Mouse (Mus musculus) erythroblast, embryonic 14.5 days (primary cell): ENCODE measurements around the gene Trappc10. TPM values are rescaled to one million over a fixed set of nuclear protein-coding genes. Genes with fewer than 3 reads are reported as not detected.

ENCODE experiments used
- H3K27me3 ChIP-seq: 2 replicates; pipeline ENCODE4 v1.6.1; 2012; ENCODE audit warnings: inconsistent platforms; ENCODE audit not compliant: control insufficient read depth
- H3K36me3 ChIP-seq: 2 replicates; pipeline ENCODE4 v1.6.1; 2012; ENCODE audit warnings: mild to moderate bottlenecking, inconsistent platforms; ENCODE audit not compliant: control insufficient read depth
- H3K4me1 ChIP-seq: 2 replicates; pipeline ENCODE4 v1.6.1; 2012; ENCODE audit warnings: inconsistent platforms; ENCODE audit not compliant: control insufficient read depth
- H3K4me3 ChIP-seq: replicated peaks from 2 replicates; pipeline ENCODE3; 2012; ENCODE audit warnings: moderate library complexity, mild to moderate bottlenecking, inconsistent platforms
- H3K9me3 ChIP-seq: 2 replicates; pipeline ENCODE4 v1.6.1; 2012; ENCODE audit warnings: low read length, inconsistent platforms, mixed read lengths; ENCODE audit not compliant: control insufficient read depth
- GATA1 ChIP-seq: IDR thresholded peaks from 2 replicates; pipeline ENCODE4 v1.6.1; 2012; ENCODE audit warnings: low read length, inconsistent platforms, mixed read lengths
- TAL1 ChIP-seq: IDR thresholded peaks from 3 replicates; pipeline ENCODE4 v1.6.1; 2012; ENCODE audit warnings: low read length, inconsistent platforms, mixed read lengths
- polyA plus RNA-seq: library from polyadenylated mRNA; stranded (reverse); fragments of >175 nt; gene quantifications from 2 replicates; pipeline ENCODE4 v1.2.3, GENCODE M21; 2012

Gene Trappc10
- polyA plus RNA-seq, 1 experiment, result 5.3 TPM

DNA sequence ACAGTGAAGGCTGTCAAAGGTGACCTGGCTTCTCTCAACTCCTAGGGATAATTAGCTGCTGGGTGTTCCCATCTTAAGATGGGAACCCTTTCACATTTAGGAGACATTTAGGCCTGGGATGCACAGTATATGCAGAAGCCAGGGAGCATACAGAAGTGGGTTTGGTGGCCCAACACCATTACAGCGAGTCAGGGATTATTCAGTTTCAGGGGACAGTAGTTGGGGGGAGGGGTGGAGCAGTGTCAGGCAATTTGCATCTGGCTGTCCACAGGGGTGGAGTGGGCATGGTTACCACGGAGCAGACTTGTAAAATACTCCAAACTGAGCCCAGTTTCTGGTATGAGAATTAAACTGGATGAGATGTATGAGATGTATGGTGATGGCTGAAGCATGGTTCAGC lies 74.0 kb downstream of the Trappc10 start:
- peaks cover 34% of the 10 kb centered on the region for H3K4me1 ChIP-seq

DNA sequence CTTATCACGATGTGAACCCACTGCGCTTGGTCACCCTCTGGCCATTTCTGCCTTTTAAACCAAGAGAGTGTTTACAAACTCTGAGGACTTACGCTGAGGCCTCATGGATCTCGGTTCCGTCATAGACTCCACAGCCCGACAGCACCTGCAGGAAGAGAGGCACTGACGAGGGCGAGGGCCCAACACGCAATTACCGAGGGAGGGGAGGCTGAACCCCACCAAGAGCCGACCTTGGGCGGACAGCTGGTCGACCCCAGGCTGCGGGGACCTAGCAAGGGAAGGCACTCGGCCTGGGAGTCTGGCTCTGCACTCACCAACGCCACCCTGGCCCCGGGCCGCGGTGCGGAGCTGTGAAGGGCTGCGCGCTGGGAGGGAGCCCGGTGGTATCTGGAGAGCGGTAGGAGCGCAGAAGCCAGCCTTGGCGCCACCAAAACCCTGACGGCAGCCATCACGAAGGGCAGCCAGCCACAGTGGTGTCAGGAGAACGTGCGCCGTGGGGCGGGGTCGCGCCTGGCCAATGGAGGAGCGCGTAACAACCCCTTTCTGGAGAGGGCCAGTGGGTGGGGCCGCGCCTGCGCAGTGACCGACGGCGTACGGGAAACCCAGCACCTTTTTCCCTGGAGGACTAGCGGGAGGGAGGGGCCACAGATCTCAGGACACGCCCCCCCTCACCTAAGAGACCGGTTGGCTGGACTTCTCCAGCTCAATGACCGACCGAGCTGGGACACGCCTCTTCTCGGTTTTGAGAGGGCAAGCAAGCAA lies 75.0 kb downstream of the Trappc10 start, which contains the start of gene D10Jhu81e:
TSS of gene D10Jhu81e (minus strand) at position 502 of the 762 bp plus-strand sequence.
- H3K4me3 ChIP-seq, result peak within 1 kb of the TSS; percentile 82
- no peaks in the 10 kb centered on the region for H3K9me3 ChIP-seq
- H3K4me1 ChIP-seq, result peaks cover 34% of the 10 kb centered on the region
- H3K36me3 ChIP-seq, result peaks cover 79% of the 10 kb centered on the region
- H3K27me3 ChIP-seq, result no peaks in the 10 kb centered on the region
- TF ChIP-seq GATA1, result no peak

More for the DNA sequence above, 74.0 kb downstream of the Trappc10 start:
- H3K4me3 ChIP-seq, result no peak overlapping the region
- H3K36me3 ChIP-seq, result peaks cover 79% of the 10 kb centered on the region
- no peaks in the 10 kb centered on the region for H3K9me3 ChIP-seq
- TF ChIP-seq TAL1 (no peak), GATA1 (no peak)
- no peaks in the 10 kb centered on the region for H3K27me3 ChIP-seq

DNA sequence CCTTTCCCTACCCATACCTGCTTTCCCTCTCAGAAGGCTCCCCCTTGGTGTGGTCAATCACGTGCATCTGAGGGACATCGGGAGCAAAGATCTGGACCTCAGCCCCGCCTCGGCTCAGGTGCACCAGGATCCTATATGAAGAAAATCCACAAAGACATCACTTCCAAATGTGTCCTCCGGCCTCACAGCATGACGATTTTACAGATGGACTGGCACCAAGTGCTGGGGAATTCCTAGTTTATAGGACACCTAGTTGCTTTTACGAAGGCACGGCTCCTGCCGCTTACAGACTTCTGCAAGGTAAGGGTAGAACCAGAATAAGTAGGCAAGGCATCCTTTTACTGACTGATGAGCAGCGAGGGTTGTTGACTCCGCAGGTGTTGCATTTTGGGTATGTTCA lies 75.6 kb downstream of the Trappc10 start:
- Histone ChIP-seq H3K36me3 (peaks cover 79% of the 10 kb centered on the region), H3K4me1 (peaks cover 34% of the 10 kb centered on the region)

DNA sequence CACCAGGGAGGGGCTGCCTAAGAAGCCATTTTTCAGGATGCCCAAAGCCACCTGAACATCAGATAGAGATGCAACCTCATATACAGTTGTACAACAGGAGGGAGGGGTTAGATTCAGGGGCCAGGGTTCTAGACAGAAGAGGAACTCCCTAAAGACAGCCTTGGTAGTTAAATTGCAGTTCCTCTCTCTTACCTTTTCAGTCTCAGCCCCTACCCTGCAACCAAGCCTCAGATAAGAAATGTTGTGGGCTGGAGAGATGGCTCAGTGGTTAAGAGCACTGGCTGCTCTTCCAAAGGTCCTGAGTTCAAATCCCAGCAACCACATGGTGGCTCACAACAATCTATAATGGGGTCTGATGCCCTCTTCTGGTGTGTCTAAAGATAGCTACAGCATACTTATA lies 76.7 kb downstream of the Trappc10 start:
- TF ChIP-seq TAL1, result no peak
- no peak for TF ChIP-seq GATA1
- peaks cover 43% of the 10 kb centered on the region for H3K4me1 ChIP-seq
- no peaks in the 10 kb centered on the region for H3K9me3 ChIP-seq
- H3K36me3 ChIP-seq, result peaks cover 79% of the 10 kb centered on the region
- H3K27me3 ChIP-seq, result no peaks in the 10 kb centered on the region
- H3K4me3 ChIP-seq, result no peak overlapping the region

More for the DNA sequence above, 75.6 kb downstream of the Trappc10 start:
- Histone ChIP-seq H3K27me3 (no peaks in the 10 kb centered on the region), H3K4me3 (peak overlapping the region; percentile 82), H3K9me3 (no peaks in the 10 kb centered on the region)
- TF ChIP-seq GATA1, result no peak
- TF ChIP-seq TAL1, result no peak

DNA sequence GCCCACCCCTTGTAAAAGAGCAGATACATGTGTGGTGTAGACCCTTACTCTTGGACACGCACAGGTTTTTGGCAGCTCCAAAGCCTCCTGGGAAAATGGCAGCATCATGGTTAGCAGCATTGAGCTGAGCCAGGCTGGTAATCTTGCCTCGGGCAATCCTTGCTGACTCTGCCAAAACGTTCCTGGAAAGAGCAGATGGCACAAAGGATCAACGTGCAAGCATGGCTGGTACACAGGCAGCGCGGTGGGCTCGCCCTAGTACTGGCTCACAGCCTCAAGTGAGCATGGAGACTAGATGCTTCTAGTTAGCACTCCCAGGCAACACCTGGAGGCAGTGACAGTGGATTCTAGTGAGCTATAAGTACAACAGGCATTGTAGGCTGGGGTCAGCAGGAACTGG lies 77.1 kb downstream of the Trappc10 start:
- H3K9me3 ChIP-seq, result no peaks in the 10 kb centered on the region
- no peak overlapping the region for H3K4me3 ChIP-seq
- H3K27me3 ChIP-seq, result no peaks in the 10 kb centered on the region
- H3K36me3 ChIP-seq, result peaks cover 79% of the 10 kb centered on the region
- H3K4me1 ChIP-seq, result peaks cover 43% of the 10 kb centered on the region
- TF ChIP-seq GATA1 (no peak), TAL1 (no peak)

DNA sequence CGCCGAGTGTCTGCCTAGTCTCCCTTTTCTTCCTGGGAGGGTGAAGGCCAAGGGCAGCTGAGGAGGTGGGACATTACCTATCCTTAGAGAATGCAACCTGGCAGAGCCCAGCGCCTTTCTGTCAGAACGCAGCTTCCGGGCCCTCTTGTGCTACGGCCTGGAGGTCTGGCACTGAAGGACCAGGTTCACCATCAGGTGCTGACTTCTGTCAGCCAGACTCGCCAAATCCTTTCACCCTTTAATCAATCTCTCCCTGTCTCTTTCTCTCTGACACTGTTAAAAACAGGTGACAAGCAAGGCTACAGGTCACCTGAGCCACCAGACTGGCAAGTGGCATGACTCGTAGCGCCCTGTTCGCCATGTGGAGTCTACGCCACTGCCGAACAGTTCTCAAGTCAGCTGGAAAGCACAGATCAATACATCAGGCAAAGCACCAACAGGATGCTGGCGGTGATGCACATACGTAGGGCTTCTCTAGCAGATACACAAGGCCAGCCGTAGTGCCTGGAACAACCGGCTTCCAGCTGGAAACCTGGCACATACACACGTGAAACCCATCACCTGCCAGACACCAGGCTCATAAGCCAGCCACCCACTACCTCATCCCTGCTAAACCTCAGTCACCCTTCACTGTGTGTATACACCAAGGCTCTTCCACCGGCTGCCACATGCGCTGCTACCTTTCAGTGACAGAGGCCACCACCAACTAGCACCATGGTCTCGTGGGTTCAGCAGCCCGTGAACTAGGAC lies 79.0 kb downstream of the Trappc10 start:
- H3K36me3 ChIP-seq, result peaks cover 76% of the 10 kb centered on the region
- H3K4me1 ChIP-seq, result peaks cover 37% of the 10 kb centered on the region

DNA sequence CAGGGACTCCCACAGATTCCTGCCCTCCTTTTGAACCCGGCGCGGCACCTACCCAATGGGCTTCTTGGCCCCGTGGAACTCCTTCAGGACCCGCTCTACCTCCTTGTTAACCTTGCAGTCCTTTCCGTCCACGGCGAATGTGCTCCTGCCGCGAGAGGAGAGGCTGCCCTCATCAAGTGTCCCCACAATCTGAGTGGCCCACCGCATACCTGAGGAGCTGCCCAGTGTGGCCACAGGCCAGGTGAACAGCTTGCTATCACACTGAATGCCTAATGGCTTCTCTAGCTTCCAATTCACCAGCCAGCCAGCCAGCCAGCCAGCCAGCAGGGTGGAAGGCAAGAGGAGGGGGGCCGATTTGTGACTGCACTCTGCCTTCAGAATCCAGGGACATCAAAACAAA lies 79.7 kb downstream of the Trappc10 start:
- TF ChIP-seq GATA1 (no peak), TAL1 (no peak)
- peaks cover 32% of the 10 kb centered on the region for H3K4me1 ChIP-seq
- peaks cover 78% of the 10 kb centered on the region for H3K36me3 ChIP-seq
- no peaks in the 10 kb centered on the region for H3K27me3 ChIP-seq
- H3K9me3 ChIP-seq, result no peaks in the 10 kb centered on the region
- H3K4me3 ChIP-seq, result no peak overlapping the region

More for the DNA sequence above, 79.0 kb downstream of the Trappc10 start:
- H3K4me3 ChIP-seq, result no peak overlapping the region
- H3K9me3 ChIP-seq, result no peaks in the 10 kb centered on the region
- no peaks in the 10 kb centered on the region for H3K27me3 ChIP-seq
- TF ChIP-seq TAL1 (no peak), GATA1 (no peak)

DNA sequence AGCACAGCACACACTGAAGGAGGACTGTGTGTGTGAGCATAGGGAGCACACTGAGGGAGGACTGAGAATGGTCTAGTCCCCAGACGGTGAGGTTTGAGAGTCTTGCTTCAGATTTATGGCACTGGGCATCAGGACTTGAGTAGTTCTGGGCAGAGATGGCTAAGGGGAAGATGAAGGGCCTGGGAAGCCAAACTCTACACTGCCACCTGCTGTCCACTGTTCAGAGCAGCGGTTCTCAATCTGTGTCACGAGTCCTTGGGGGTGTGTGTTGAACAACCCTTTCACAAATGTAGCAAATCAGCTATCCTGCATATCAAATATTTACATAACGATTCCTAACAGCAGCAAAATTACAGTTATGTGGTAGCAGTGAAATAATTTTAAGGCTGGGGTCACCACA lies 80.5 kb downstream of the Trappc10 start:
- Histone ChIP-seq H3K4me3 (no peak overlapping the region), H3K9me3 (no peaks in the 10 kb centered on the region), H3K4me1 (peaks cover 31% of the 10 kb centered on the region), H3K27me3 (no peaks in the 10 kb centered on the region), H3K36me3 (peaks cover 78% of the 10 kb centered on the region)
- TF ChIP-seq TAL1 (no peak), GATA1 (no peak)

DNA sequence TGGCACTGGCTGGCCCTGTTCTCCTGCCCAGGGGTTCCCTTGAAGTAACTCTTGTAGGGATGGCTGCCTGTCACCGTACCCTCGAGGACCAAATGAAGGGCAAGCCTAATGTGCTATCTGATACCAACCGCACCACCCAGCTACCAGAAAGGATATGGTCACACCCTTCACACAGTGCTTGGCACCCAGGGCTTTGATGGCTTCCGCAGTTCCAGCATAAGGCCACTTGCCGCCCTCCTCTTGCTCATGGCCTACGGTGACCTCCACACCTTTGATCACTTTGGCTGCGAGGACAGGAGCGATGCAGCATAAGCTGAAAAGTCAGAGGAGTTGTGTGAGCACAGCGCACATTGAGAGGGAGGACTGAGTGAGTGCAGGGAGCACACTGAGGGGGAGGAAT lies 81.2 kb downstream of the Trappc10 start:
- no peaks in the 10 kb centered on the region for H3K27me3 ChIP-seq

More for the DNA sequence above, 81.2 kb downstream of the Trappc10 start:
- H3K9me3 ChIP-seq, result no peaks in the 10 kb centered on the region
- H3K4me1 ChIP-seq, result peaks cover 24% of the 10 kb centered on the region
- H3K36me3 ChIP-seq, result peaks cover 73% of the 10 kb centered on the region
- no peak overlapping the region for H3K4me3 ChIP-seq
- TF ChIP-seq TAL1 (no peak), GATA1 (no peak)
